Mouse (Mus musculus): Measurements from ENCODE around the gene Hirip3. TPM values are rescaled to one million over a fixed set of nuclear protein-coding genes. Genes with fewer than 3 reads are reported as not detected.

Hirip3 gene
- polyA plus RNA-seq, 1 experiment from 2014 or later, result 47.7 TPM

- Histone ChIP-seq H3K4me2 (peak within 1 kb of the TSS; percentile 66), H3K4me3 (peak within 1 kb of the TSS; percentile 35), H3K9ac (peak within 1 kb of the TSS; percentile 52), H3K27me3 (no peaks in the 10 kb centered on the region), H3K4me1 (peaks cover 10% of the 10 kb centered on the region), H3K36me3 (ENCODE audit: poor library complexity, severe bottlenecking) (peaks cover 15% of the 10 kb centered on the region), H3K27ac (peak within 1 kb of the TSS; percentile 31; the same call in 1 of the 2 replicates), H3K9me3 (replicated peaks) (no peaks in the 10 kb centered on the region)
- peak; percentile 22 for ATAC-seq
- WGBS, result 59% methylated on average over 5 of the region's 5 CpGs
These were observed 30.2 kb upstream of the Hirip3 start, which contains the start of gene 4930451I11Rik for GRCm38 (mm10) chr7:126831539-126831938. 4930451I11Rik (minus strand) TSS chr7:126831639.

- H3K27me3 ChIP-seq, result no peaks in the 10 kb centered on the region
- no peaks in the 10 kb centered on the region for H3K9me3 ChIP-seq (replicated peaks)
- peak; percentile 90 for ATAC-seq
- WGBS, result 2% methylated on average over 21 of the region's 21 CpGs
- H3K27ac ChIP-seq, result no peak overlapping the region
- H3K4me1 ChIP-seq, result peaks cover 10% of the 10 kb centered on the region
- H3K4me3 ChIP-seq, result peak overlapping the region; percentile 35
- H3K4me2 ChIP-seq, result peak overlapping the region; percentile 66
- H3K36me3 ChIP-seq (ENCODE audit: poor library complexity, severe bottlenecking), result peaks cover 15% of the 10 kb centered on the region
- H3K9ac ChIP-seq, result peak overlapping the region; percentile 52
These were observed 29.7 kb upstream of the Hirip3 start for GRCm38 (mm10) chr7:126832036-126832598.

DNA sequence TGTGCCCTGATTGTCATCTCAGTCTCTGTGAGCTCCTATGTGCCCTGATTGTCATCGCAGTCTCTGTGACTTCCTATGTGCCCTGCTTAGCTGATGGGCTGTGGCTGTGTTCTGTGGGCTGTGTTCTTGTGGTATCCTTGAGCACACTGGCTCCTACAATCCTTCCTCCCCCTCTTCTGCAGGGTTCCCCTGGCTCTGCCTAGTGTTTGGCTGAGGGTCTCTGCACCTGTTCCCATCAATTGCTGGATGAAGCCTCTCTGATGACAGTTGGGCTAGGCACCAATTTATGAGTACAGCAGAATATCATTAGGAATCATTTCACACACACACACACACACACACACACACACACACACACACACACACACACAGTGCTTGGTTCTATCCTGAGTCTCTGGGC lies 28.5 kb upstream of the Hirip3 start:
- Histone ChIP-seq H3K4me3 (no peak overlapping the region), H3K27ac (no peak overlapping the region), H3K36me3 (ENCODE audit: poor library complexity, severe bottlenecking) (peaks cover 15% of the 10 kb centered on the region), H3K9me3 (replicated peaks) (no peaks in the 10 kb centered on the region), H3K4me2 (no peak overlapping the region), H3K27me3 (no peaks in the 10 kb centered on the region), H3K9ac (no peak overlapping the region), H3K4me1 (peaks cover 5% of the 10 kb centered on the region)
- WGBS, result 96% methylated on average over 1 of the region's 1 CpGs
- ATAC-seq, result no peak

DNA sequence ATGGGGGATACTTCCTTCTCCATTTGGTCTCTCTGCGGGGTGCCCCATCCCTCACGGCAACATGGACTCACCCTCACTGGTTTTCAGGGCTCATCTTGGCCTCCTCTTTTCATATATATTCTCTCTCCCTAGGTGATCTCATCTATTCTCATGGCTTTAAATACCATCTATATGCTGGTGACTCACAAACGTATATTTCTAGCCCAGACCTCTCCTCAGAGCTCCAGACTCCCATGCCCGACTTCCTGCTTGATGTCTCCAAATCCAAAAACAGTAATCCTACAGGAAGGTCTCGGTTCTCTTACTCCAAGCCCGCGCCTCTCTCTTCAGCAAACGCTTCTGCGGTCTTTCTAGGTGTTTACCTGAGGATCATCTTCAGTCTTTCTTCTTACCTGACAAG lies 18.5 kb upstream of the Hirip3 start:
- Histone ChIP-seq H3K36me3 (ENCODE audit: poor library complexity, severe bottlenecking) (no peaks in the 10 kb centered on the region), H3K9ac (no peak overlapping the region), H3K27ac (no peak overlapping the region), H3K4me1 (peaks cover 12% of the 10 kb centered on the region), H3K4me3 (no peak overlapping the region), H3K4me2 (no peak overlapping the region), H3K27me3 (peaks cover under 1% of the 10 kb centered on the region), H3K9me3 (replicated peaks) (no peaks in the 10 kb centered on the region)
- 84% methylated on average over 9 of the region's 9 CpGs for WGBS
- ATAC-seq, result no peak

GRCm38 (mm10) chr7:126845516-126845915 lies 16.3 kb upstream of the Hirip3 start:
- H3K9ac ChIP-seq, result no peak overlapping the region
- WGBS, result 16% methylated on average over 2 of the region's 2 CpGs

DNA sequence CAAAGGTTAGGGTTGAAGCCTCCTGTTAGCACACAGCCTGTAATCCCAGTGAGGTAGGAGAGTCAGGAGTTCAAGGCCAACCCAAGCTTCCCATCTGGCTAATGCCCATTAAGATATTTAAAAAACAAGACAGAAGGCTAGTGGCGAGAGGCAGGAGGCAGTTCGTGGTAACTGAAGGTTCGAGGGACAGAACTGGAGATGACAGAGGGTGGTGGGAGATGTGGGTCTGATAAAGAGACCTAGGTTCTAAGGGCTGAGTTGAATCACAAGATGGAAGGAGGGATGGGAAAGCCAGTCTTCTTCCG lies 14.7 kb upstream of the Hirip3 start, which contains the start of gene Doc2a:
TSS of gene Doc2a (plus strand) at position 301 of the 305 bp plus-strand sequence.
- Histone ChIP-seq H3K4me3 (peak within 1 kb of the TSS; percentile 58), H3K27ac (no peak within 1 kb of the TSS), H3K27me3 (peaks cover 17% of the 10 kb centered on the region), H3K4me2 (peak within 1 kb of the TSS; percentile 100), H3K9ac (peak within 1 kb of the TSS; percentile 75), H3K36me3 (ENCODE audit: poor library complexity, severe bottlenecking) (peaks cover 5% of the 10 kb centered on the region), H3K9me3 (replicated peaks) (no peaks in the 10 kb centered on the region), H3K4me1 (peaks cover 21% of the 10 kb centered on the region)
- 25% methylated on average over 4 of the region's 4 CpGs for WGBS
- ATAC-seq, result no peak

More at GRCm38 (mm10) chr7:126845516-126845915, 16.3 kb upstream of the Hirip3 start:
- Histone ChIP-seq H3K9me3 (replicated peaks) (no peaks in the 10 kb centered on the region), H3K4me3 (no peak overlapping the region), H3K27ac (no peak overlapping the region), H3K4me1 (peaks cover 21% of the 10 kb centered on the region), H3K27me3 (peaks cover 17% of the 10 kb centered on the region), H3K36me3 (ENCODE audit: poor library complexity, severe bottlenecking) (no peaks in the 10 kb centered on the region), H3K4me2 (no peak overlapping the region)
- no peak for ATAC-seq

DNA sequence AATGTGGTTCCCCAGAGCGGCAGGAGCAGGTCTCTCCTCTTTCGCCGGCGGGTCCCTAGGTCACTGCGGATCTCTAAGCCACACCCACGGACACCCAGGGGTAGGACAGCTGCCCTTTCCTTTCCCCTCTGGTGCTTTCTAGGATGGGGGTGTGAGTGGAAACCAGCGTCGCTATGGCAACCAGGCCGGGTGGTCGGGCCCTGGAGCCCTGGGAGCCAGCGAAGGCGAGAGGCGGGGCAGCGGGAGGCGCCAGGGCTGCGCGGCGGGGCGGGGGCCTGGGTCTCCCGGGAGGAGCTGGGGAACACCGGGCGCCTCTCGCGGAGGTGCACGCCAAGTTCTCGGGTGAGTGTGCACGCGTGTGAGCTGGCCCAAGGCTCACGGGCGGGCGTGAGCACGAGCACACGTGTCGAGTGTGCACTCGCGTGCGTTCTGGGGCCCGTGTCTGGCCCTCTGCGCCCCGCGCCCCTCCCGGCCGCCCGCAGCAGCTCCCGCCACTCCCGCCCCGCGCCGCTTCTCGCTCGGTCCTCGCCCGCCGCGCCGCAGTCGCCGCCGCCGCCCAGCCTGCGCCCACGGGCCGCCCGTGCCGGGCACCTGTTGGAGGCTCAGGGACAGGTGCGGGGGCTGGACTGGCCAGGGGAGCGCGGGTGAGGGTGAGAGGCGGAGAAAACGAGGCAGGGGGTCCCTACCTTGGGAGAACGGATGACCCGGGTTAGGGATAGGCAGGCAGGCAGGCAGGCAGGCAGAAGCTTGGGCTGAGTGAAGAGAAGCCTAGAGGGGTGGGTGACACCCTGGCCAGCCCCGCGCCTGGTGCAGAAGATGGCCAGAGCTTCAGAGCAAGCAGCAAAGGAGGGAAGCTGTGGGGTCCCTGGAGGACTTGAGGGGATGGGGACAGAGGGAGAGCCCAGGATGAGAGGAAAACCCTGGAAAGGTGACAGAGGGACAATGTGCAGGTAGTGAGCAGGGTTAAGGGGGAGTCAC lies 14.1 kb upstream of the Hirip3 start:
- Histone ChIP-seq H3K4me3 (peak overlapping the region; percentile 58), H3K9me3 (replicated peaks) (no peaks in the 10 kb centered on the region), H3K36me3 (ENCODE audit: poor library complexity, severe bottlenecking) (peaks cover 11% of the 10 kb centered on the region), H3K4me2 (peak overlapping the region; percentile 100), H3K27me3 (peaks cover 17% of the 10 kb centered on the region), H3K9ac (peak overlapping the region; percentile 75), H3K27ac (no peak overlapping the region), H3K4me1 (peaks cover 21% of the 10 kb centered on the region)
- under 1% methylated on average over 60 of the region's 74 CpGs for WGBS
- peak; percentile 52 for ATAC-seq

DNA sequence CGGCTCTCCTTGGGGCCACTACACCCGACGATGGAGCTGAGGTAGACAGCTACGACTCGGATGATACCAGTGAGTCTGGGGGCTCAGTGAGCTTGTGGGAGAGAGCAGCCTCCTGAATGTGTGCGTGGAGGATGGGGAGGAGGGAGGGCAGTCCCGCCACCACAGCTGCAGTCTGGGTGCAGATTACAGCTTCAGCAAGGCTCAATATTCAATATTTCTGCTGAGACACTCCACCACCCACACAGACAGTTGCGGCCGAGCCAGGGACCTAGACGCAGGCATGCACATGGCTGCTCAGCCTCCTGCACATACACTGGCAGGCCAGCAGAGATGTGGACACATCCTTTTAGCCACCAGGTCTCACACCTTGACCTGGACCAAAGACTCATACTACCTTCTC lies 13.0 kb upstream of the Hirip3 start:
- Histone ChIP-seq H3K27me3 (peaks cover 17% of the 10 kb centered on the region), H3K4me3 (peak overlapping the region; percentile 58), H3K4me1 (peaks cover 21% of the 10 kb centered on the region), H3K4me2 (peak overlapping the region; percentile 100), H3K27ac (no peak overlapping the region), H3K36me3 (ENCODE audit: poor library complexity, severe bottlenecking) (peaks cover 22% of the 10 kb centered on the region), H3K9ac (peak overlapping the region; percentile 75), H3K9me3 (replicated peaks) (no peaks in the 10 kb centered on the region)
- WGBS, result 23% methylated on average over 10 of the region's 10 CpGs
- ATAC-seq, result 0 out of 2 replicates have a peak, but pooled peaks have one; percentile 9

DNA sequence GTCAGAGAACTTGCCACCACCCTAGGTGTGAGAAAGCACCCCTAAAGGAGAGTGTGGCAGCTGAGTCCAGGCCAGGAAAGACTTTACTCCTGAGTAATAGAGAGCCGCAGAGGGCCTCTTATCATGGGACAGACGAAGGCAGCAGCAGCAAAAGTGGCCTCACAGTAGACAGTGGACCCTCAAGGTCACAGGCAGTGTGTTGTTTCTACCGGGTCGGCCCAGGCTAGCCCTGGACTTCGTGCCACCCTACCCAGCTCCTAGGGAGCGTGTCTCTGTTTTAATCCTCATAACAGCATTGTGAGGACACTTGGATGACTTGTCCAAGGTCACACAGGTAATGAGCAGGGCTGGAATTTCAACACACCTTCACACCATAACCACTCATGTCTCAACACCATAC lies 11.6 kb upstream of the Hirip3 start:
- Histone ChIP-seq H3K4me3 (no peak overlapping the region), H3K9me3 (replicated peaks) (no peaks in the 10 kb centered on the region), H3K4me1 (peaks cover 21% of the 10 kb centered on the region), H3K27ac (no peak overlapping the region), H3K9ac (no peak overlapping the region), H3K27me3 (peaks cover 17% of the 10 kb centered on the region), H3K36me3 (ENCODE audit: poor library complexity, severe bottlenecking) (peaks cover 34% of the 10 kb centered on the region), H3K4me2 (no peak overlapping the region)
- ATAC-seq, result no peak
- WGBS, result 84% methylated on average over 6 of the region's 6 CpGs

DNA sequence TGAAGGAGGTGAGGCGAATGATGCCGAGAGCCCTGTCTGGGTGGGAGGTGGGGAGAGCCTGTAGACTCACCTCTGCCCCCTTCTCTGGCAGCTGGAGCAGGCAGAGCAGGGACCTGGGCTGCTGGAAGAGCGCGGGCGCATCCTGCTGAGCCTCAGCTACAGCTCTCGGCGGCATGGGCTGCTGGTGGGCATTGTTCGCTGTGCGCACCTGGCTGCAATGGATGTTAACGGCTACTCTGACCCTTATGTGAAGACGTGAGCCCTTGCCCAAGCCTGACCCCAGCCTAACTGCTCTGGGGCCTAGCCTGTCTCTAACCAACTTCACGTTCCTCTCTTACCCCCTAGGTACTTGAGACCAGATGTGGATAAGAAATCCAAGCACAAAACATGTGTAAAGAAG lies 10.6 kb upstream of the Hirip3 start:
- no peak overlapping the region for H3K27ac ChIP-seq
- no peaks in the 10 kb centered on the region for H3K9me3 ChIP-seq (replicated peaks)
- ATAC-seq, result no peak
- peaks cover 24% of the 10 kb centered on the region for H3K4me1 ChIP-seq
- H3K9ac ChIP-seq, result peak overlapping the region; percentile 36; the same call in 1 of the 2 replicates
- no peak overlapping the region for H3K4me2 ChIP-seq
- 32% methylated on average over 12 of the region's 12 CpGs for WGBS
- peaks cover 17% of the 10 kb centered on the region for H3K27me3 ChIP-seq
- no peak overlapping the region for H3K4me3 ChIP-seq
- H3K36me3 ChIP-seq (ENCODE audit: poor library complexity, severe bottlenecking), result peaks cover 44% of the 10 kb centered on the region

GRCm38 (mm10) chr7:126853454-126853853 lies 8.3 kb upstream of the Hirip3 start:
- no peak overlapping the region for H3K4me2 ChIP-seq
- 84% methylated on average over 5 of the region's 5 CpGs for WGBS
- no peak overlapping the region for H3K27ac ChIP-seq
- H3K4me1 ChIP-seq, result peaks cover 10% of the 10 kb centered on the region
- ATAC-seq, result no peak
- no peak overlapping the region for H3K9ac ChIP-seq
- H3K4me3 ChIP-seq, result no peak overlapping the region
- peaks cover 15% of the 10 kb centered on the region for H3K27me3 ChIP-seq
- peaks cover 67% of the 10 kb centered on the region for H3K36me3 ChIP-seq (ENCODE audit: poor library complexity, severe bottlenecking)
- H3K9me3 ChIP-seq (replicated peaks), result no peaks in the 10 kb centered on the region

DNA sequence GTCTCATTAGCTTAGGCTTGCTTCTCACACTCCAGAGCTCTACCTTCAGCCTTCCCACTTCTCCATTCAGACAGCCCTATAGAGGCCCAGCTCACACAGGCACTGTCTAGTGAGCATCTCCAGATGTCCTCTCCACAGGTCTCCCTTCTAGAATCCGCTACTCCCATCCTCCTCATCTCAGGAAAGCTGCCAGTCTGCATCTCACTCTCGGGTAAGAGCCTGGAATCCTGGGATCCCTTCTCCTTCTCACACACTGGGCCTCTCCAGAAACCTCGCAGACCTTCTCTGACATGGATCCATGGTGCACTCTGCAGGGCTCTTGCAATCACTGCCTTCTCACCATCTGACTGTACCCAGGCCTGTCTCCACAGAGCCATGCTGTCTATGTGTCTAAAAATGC lies 6.1 kb upstream of the Hirip3 start:
- WGBS, result 72% methylated on average over 3 of the region's 3 CpGs
- Histone ChIP-seq H3K9me3 (replicated peaks) (no peaks in the 10 kb centered on the region), H3K36me3 (ENCODE audit: poor library complexity, severe bottlenecking) (peaks cover 82% of the 10 kb centered on the region), H3K27ac (no peak overlapping the region), H3K4me1 (peaks cover 5% of the 10 kb centered on the region), H3K9ac (no peak overlapping the region), H3K4me2 (no peak overlapping the region), H3K4me3 (no peak overlapping the region), H3K27me3 (no peaks in the 10 kb centered on the region)
- no peak for ATAC-seq

All from forebrain, embryonic 13.5 days (tissue).